In the genomic region with DNA sequence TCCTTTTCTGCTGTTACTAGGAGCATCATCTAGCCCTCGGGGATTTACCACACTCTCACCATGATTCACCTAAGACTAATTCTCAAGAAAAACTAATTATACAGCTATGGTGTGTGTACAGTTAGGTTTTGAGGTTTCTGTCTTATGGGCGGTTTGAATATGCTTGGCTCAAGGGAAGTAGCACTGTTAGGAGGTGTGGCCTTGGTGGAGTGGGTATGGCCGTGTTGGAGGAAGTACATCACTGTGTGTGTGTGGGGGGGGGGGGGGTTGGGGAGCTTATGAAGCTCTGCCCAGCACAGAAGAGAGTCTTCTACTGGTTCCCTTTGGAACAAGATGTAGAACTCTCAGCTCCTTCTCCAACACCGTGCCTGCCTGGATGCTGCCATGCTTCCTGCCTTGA, we compare ENCODE assay signal across 19 mouse cellular contexts.
"Had no signal": no experiment of that assay in that cellular context is flagged by ENCODE, and none has a peak within 500 bp of the region (broad histone marks: within the 10 kb centered on the region; RNA-seq: fewer than 3 reads in every experiment).

No protein-coding gene starts in this region.

- H3K27me3 ChIP-seq: liver, embryonic 13.5 days; megakaryocyte, embryonic 14.5 days; midbrain, embryonic 13.5 days; neural tube, embryonic 13.5 days; stomach, embryonic 15.5 days had no signal

- H3K4me2 ChIP-seq: liver, embryonic 13.5 days; midbrain, embryonic 13.5 days; neural tube, embryonic 13.5 days; stomach, embryonic 15.5 days had no signal

- DNase-seq: kidney, postnatal 4 days; layer of hippocampus, adult 9-11 months; layer of hippocampus, postnatal 36 days; liver, embryonic 13.5 days; lung, adult 2 months; lung, postnatal 14 days; lung, postnatal 4 days; right cerebral cortex, postnatal 25 days; spleen, adult 18-20 months; thymus, postnatal 25 days had no signal

- H3K27ac ChIP-seq: layer of hippocampus, adult 2 months; left cerebral cortex, adult 2 months; liver, embryonic 13.5 days; midbrain, embryonic 10.5 days; midbrain, embryonic 13.5 days; neural tube, embryonic 13.5 days; stomach, embryonic 15.5 days had no signal

- H3K4me3 ChIP-seq: layer of hippocampus, adult 2 months; left cerebral cortex, adult 2 months; liver, embryonic 13.5 days; megakaryocyte, embryonic 14.5 days; midbrain, embryonic 10.5 days; midbrain, embryonic 13.5 days; myocyte; neural tube, embryonic 13.5 days; stomach, embryonic 15.5 days had no signal

- H3K9me3 ChIP-seq: liver, embryonic 13.5 days; megakaryocyte, embryonic 14.5 days; midbrain, embryonic 10.5 days; midbrain, embryonic 13.5 days; neural tube, embryonic 13.5 days; stomach, embryonic 15.5 days had no signal

- ATAC-seq: midbrain, embryonic 13.5 days; midbrain, embryonic 16.5 days had no signal

- H3K4me1 ChIP-seq: liver, embryonic 13.5 days; midbrain, embryonic 10.5 days; midbrain, embryonic 13.5 days; neural tube, embryonic 13.5 days; stomach, embryonic 15.5 days had no signal

- H3K36me3 ChIP-seq: liver, embryonic 13.5 days; midbrain, embryonic 10.5 days; midbrain, embryonic 13.5 days; neural tube, embryonic 13.5 days; stomach, embryonic 15.5 days had no signal

- H3K9ac ChIP-seq: liver, embryonic 13.5 days; midbrain, embryonic 13.5 days; neural tube, embryonic 13.5 days; stomach, embryonic 15.5 days had no signal
